Mouse (Mus musculus): ENCODE measurements at regions not wholly inside any gene's neighbourhood (a gene's known extent, or its start where the extent isn't known, plus 50 kb on each side); places are given as distances from the start of the nearest gene placed in this dataset.

GRCm38 (mm10) chr1:35766271-35766670 is 301.9 kb upstream of the Hs6st1 start:
- H3K36me3 ChIP-seq, result no peaks in the 10 kb centered on the region

GRCm38 (mm10) chr1:35772567-35772966 is 295.6 kb upstream of the Hs6st1 start:
- no peak overlapping the region for H3K4me2 ChIP-seq
- H3K9me3 ChIP-seq, result no peaks in the 10 kb centered on the region
- H3K4me3 ChIP-seq, result no peak overlapping the region
- 76% methylated on average over 6 of the region's 6 CpGs for WGBS
- H3K36me3 ChIP-seq, result no peaks in the 10 kb centered on the region
- no peak for ATAC-seq (ENCODE audit: insufficient number of reproducible peaks, low FRiP score, low TSS enrichment, low read depth)
- H3K27ac ChIP-seq, result no peak overlapping the region
- no peaks in the 10 kb centered on the region for H3K27me3 ChIP-seq
- H3K9ac ChIP-seq, result no peak overlapping the region
- no peaks in the 10 kb centered on the region for H3K4me1 ChIP-seq

More at GRCm38 (mm10) chr1:35766271-35766670, 301.9 kb upstream of the Hs6st1 start:
- Histone ChIP-seq H3K27me3 (no peaks in the 10 kb centered on the region), H3K27ac (no peak overlapping the region), H3K9ac (no peak overlapping the region), H3K4me3 (no peak overlapping the region), H3K9me3 (no peaks in the 10 kb centered on the region), H3K4me2 (no peak overlapping the region), H3K4me1 (no peaks in the 10 kb centered on the region)
- 91% methylated on average over 5 of the region's 5 CpGs for whole genome bisulfite sequencing
- no peak for ATAC-seq (ENCODE audit: insufficient number of reproducible peaks, low FRiP score, low TSS enrichment, low read depth)

- H3K36me3 ChIP-seq, result no peaks in the 10 kb centered on the region
- no peak overlapping the region for H3K9ac ChIP-seq
- no peak overlapping the region for H3K4me2 ChIP-seq
- WGBS, result 97% methylated on average over 2 of the region's 2 CpGs
- H3K9me3 ChIP-seq, result no peaks in the 10 kb centered on the region
- H3K27me3 ChIP-seq, result no peaks in the 10 kb centered on the region
- H3K4me3 ChIP-seq, result no peak overlapping the region
- ATAC-seq (ENCODE audit: insufficient number of reproducible peaks, low FRiP score, low TSS enrichment, low read depth), result no peak
- no peak overlapping the region for H3K27ac ChIP-seq
- no peaks in the 10 kb centered on the region for H3K4me1 ChIP-seq
Measured at GRCm38 (mm10) chr1:35774566-35774965, 293.6 kb upstream of the Hs6st1 start.

- H3K27me3 ChIP-seq, result no peaks in the 10 kb centered on the region
- H3K27ac ChIP-seq, result no peak overlapping the region
- H3K4me2 ChIP-seq, result no peak overlapping the region
- no peaks in the 10 kb centered on the region for H3K9me3 ChIP-seq
- H3K4me1 ChIP-seq, result no peaks in the 10 kb centered on the region
- H3K36me3 ChIP-seq, result no peaks in the 10 kb centered on the region
- no peak for ATAC-seq (ENCODE audit: insufficient number of reproducible peaks, low FRiP score, low TSS enrichment, low read depth)
- WGBS, result 75% methylated on average over 2 of the region's 2 CpGs
- H3K9ac ChIP-seq, result no peak overlapping the region
- H3K4me3 ChIP-seq, result no peak overlapping the region
Measured at GRCm38 (mm10) chr1:35782668-35783067, 285.5 kb upstream of the Hs6st1 start.

- Histone ChIP-seq H3K4me2 (no peak overlapping the region), H3K4me3 (no peak overlapping the region), H3K27ac (no peak overlapping the region), H3K9ac (no peak overlapping the region), H3K27me3 (no peaks in the 10 kb centered on the region), H3K9me3 (no peaks in the 10 kb centered on the region), H3K4me1 (no peaks in the 10 kb centered on the region), H3K36me3 (no peaks in the 10 kb centered on the region)
- 60% methylated on average over 6 of the region's 6 CpGs for WGBS
- ATAC-seq (ENCODE audit: insufficient number of reproducible peaks, low FRiP score, low TSS enrichment, low read depth), result no peak
Measured at GRCm38 (mm10) chr1:35783427-35783826, 284.8 kb upstream of the Hs6st1 start.

GRCm38 (mm10) chr1:35786241-35786640 is 282.0 kb upstream of the Hs6st1 start:
- H3K4me1 ChIP-seq, result no peaks in the 10 kb centered on the region
- no peak overlapping the region for H3K27ac ChIP-seq
- H3K4me2 ChIP-seq, result no peak overlapping the region
- no peaks in the 10 kb centered on the region for H3K9me3 ChIP-seq
- no peak for ATAC-seq (ENCODE audit: insufficient number of reproducible peaks, low FRiP score, low TSS enrichment, low read depth)
- H3K36me3 ChIP-seq, result no peaks in the 10 kb centered on the region
- no peak overlapping the region for H3K9ac ChIP-seq
- WGBS, result 85% methylated on average over 4 of the region's 4 CpGs
- H3K4me3 ChIP-seq, result no peak overlapping the region
- H3K27me3 ChIP-seq, result no peaks in the 10 kb centered on the region

- H3K27ac ChIP-seq, result no peak overlapping the region
- H3K36me3 ChIP-seq, result no peaks in the 10 kb centered on the region
- no peak for ATAC-seq (ENCODE audit: insufficient number of reproducible peaks, low FRiP score, low TSS enrichment, low read depth)
- WGBS, result 68% methylated on average over 8 of the region's 8 CpGs
- H3K4me3 ChIP-seq, result no peak overlapping the region
- no peak overlapping the region for H3K4me2 ChIP-seq
- no peaks in the 10 kb centered on the region for H3K27me3 ChIP-seq
- no peaks in the 10 kb centered on the region for H3K4me1 ChIP-seq
- no peaks in the 10 kb centered on the region for H3K9me3 ChIP-seq
- no peak overlapping the region for H3K9ac ChIP-seq
Measured at GRCm38 (mm10) chr1:35786668-35787213, 281.5 kb upstream of the Hs6st1 start.

GRCm38 (mm10) chr1:35797064-35797463 is 271.1 kb upstream of the Hs6st1 start:
- Histone ChIP-seq H3K9me3 (no peaks in the 10 kb centered on the region), H3K4me1 (no peaks in the 10 kb centered on the region), H3K4me3 (no peak overlapping the region), H3K27me3 (no peaks in the 10 kb centered on the region), H3K4me2 (no peak overlapping the region), H3K9ac (no peak overlapping the region), H3K36me3 (no peaks in the 10 kb centered on the region), H3K27ac (no peak overlapping the region)
- no peak for ATAC-seq (ENCODE audit: insufficient number of reproducible peaks, low FRiP score, low TSS enrichment, low read depth)
- 68% methylated on average over 2 of the region's 2 CpGs for WGBS

GRCm38 (mm10) chr1:35797526-35797925 is 270.7 kb upstream of the Hs6st1 start:
- ATAC-seq (ENCODE audit: insufficient number of reproducible peaks, low FRiP score, low TSS enrichment, low read depth), result no peak
- no peak overlapping the region for H3K4me3 ChIP-seq
- no peak overlapping the region for H3K27ac ChIP-seq
- H3K4me1 ChIP-seq, result no peaks in the 10 kb centered on the region
- no peaks in the 10 kb centered on the region for H3K9me3 ChIP-seq
- H3K36me3 ChIP-seq, result no peaks in the 10 kb centered on the region
- H3K4me2 ChIP-seq, result no peak overlapping the region
- 78% methylated on average over 2 of the region's 2 CpGs for WGBS
- H3K27me3 ChIP-seq, result no peaks in the 10 kb centered on the region
- H3K9ac ChIP-seq, result no peak overlapping the region

GRCm38 (mm10) chr1:35805546-35805945 is 262.7 kb upstream of the Hs6st1 start:
- Histone ChIP-seq H3K4me2 (no peak overlapping the region), H3K36me3 (no peaks in the 10 kb centered on the region), H3K4me3 (no peak overlapping the region), H3K27me3 (no peaks in the 10 kb centered on the region), H3K4me1 (peaks cover 26% of the 10 kb centered on the region), H3K9ac (no peak overlapping the region), H3K9me3 (no peaks in the 10 kb centered on the region), H3K27ac (peak overlapping the region; percentile 43; the same call in 1 of the 2 replicates)
- WGBS, result 46% methylated on average over 3 of the region's 3 CpGs
- peak; percentile 73 for ATAC-seq (ENCODE audit: insufficient number of reproducible peaks, low FRiP score, low TSS enrichment, low read depth)

GRCm38 (mm10) chr1:35806329-35806728 is 261.9 kb upstream of the Hs6st1 start:
- H3K4me3 ChIP-seq, result no peak overlapping the region
- peaks cover 26% of the 10 kb centered on the region for H3K4me1 ChIP-seq
- H3K36me3 ChIP-seq, result no peaks in the 10 kb centered on the region
- no peak for ATAC-seq (ENCODE audit: insufficient number of reproducible peaks, low FRiP score, low TSS enrichment, low read depth)
- no peak overlapping the region for H3K9ac ChIP-seq
- H3K4me2 ChIP-seq, result no peak overlapping the region
- 0 out of 2 replicates have a peak overlapping the region, but pooled peaks have one; percentile 43 for H3K27ac ChIP-seq
- WGBS, result 57% methylated on average over 2 of the region's 2 CpGs
- H3K9me3 ChIP-seq, result no peaks in the 10 kb centered on the region
- no peaks in the 10 kb centered on the region for H3K27me3 ChIP-seq

- WGBS, result 3% methylated on average over 1 of the region's 1 CpGs
- Histone ChIP-seq H3K4me3 (no peak overlapping the region), H3K27ac (0 out of 2 replicates have a peak overlapping the region, but pooled peaks have one; percentile 43), H3K36me3 (no peaks in the 10 kb centered on the region), H3K4me2 (no peak overlapping the region), H3K9me3 (no peaks in the 10 kb centered on the region), H3K9ac (no peak overlapping the region), H3K4me1 (peaks cover 26% of the 10 kb centered on the region), H3K27me3 (no peaks in the 10 kb centered on the region)
- ATAC-seq (ENCODE audit: insufficient number of reproducible peaks, low FRiP score, low TSS enrichment, low read depth), result no peak
Measured at GRCm38 (mm10) chr1:35806731-35807130, 261.5 kb upstream of the Hs6st1 start.

GRCm38 (mm10) chr1:35808894-35809293 is 259.3 kb upstream of the Hs6st1 start:
- no peaks in the 10 kb centered on the region for H3K9me3 ChIP-seq
- no peak overlapping the region for H3K27ac ChIP-seq
- H3K4me3 ChIP-seq, result no peak overlapping the region
- no peak overlapping the region for H3K4me2 ChIP-seq
- peaks cover 26% of the 10 kb centered on the region for H3K4me1 ChIP-seq
- H3K9ac ChIP-seq, result no peak overlapping the region
- no peaks in the 10 kb centered on the region for H3K27me3 ChIP-seq
- ATAC-seq (ENCODE audit: insufficient number of reproducible peaks, low FRiP score, low TSS enrichment, low read depth), result no peak
- WGBS, result 52% methylated on average over 4 of the region's 4 CpGs
- no peaks in the 10 kb centered on the region for H3K36me3 ChIP-seq
